ENCODE assay signal across 7 mouse cellular contexts in the genomic region with DNA sequence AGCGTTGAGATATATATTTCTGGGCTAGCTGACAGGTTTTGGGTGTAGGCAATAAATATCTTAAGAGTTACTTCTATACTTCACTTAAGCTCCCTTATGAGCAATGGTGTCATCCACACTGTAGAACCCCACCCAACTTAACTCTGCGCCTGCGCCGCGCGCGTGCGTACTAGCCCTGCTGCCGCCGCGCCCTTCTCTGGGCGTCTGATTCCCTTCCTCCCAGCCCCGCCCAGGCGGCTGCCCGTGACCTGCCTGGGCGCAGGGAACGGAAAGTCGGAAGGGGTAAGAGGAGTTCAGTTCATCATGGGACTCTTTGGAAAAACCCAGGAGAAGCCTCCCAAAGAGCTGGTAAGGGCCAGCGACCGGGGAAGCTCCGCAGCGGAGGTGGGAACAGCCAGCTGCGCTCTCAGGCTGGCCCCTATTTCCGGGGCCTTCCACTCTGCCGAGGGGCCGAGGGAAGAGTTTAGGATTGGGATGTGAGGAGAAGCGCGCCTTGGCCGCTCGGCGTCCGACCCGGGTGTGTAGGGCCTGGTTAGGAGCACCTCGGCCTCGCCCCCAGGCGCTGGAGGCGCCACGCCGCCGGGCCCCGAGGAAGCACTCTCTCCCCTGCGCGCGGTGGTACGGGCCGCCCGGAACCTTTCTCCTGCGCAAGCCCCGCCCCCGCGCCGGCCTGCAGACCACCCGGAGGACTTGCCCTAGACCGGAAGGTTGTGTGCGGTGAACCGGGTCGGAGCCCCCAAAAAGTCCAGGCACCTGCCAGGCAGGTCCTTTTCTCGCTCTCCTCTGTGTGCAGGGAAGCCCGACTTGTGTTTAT. TPM values are rescaled to one million over a fixed set of nuclear protein-coding genes. Genes with fewer than 3 reads are reported as not detected.
A peak's percentile ranks its signal among the peaks of the same experiment; 100 is the strongest.
DNase-seq lines count a peak whose midpoint lies in the region; ATAC-seq and TF ChIP-seq lines count a peak whose summit lies in the region.

TSS of gene Chmp3 (plus strand) at position 112 of the 814 bp plus-strand sequence.

- peak within 1 kb of the TSS; percentile 99 for H3K27ac ChIP-seq in intestine, postnatal 0 days (ENCODE audit: low read depth, low read length)
- peak within 1 kb of the TSS; percentile 96 for H3K27ac ChIP-seq in midbrain, embryonic 12.5 days (replicated peaks)
- H3K27ac ChIP-seq in small intestine, adult 2 months (ENCODE audit: insufficient read depth, low read depth, low read length), result peak within 1 kb of the TSS; percentile 98

- H3K36me3 ChIP-seq in intestine, postnatal 0 days (ENCODE audit: control insufficient read depth, insufficient read depth), result no peaks in the 10 kb centered on the region
- no peaks in the 10 kb centered on the region for H3K36me3 ChIP-seq in midbrain, embryonic 12.5 days
- H3K36me3 ChIP-seq in small intestine, adult 2 months (ENCODE audit: control insufficient read depth, insufficient read depth, low read length), result no peaks in the 10 kb centered on the region; the same call in 1 of the 2 replicates

- under 1% methylated on average over 59 of the region's 59 CpGs for WGBS in intestine, postnatal 0 days
- WGBS in midbrain, embryonic 12.5 days, result under 1% methylated on average over 59 of the region's 59 CpGs
- under 1% methylated on average over 59 of the region's 59 CpGs for WGBS in small intestine, adult 2 months

- DNase-seq in adrenal gland, adult 8-10 months, result peak; percentile 95
- peak; percentile 95 for DNase-seq in embryo, embryonic 9.5 days (ENCODE audit: extremely low spot score)
- no peak for DNase-seq in gonadal fat pad, adult 2 months (ENCODE audit: low read depth)
- DNase-seq in left cerebral cortex, postnatal 4 days, result peak; percentile 95

- TF ChIP-seq CTCF in intestine, postnatal 0 days (IDR thresholded peaks at IDR 0.05; ENCODE audit: low read depth), result no peak
- no peak for TF ChIP-seq CTCF in small intestine, adult 2 months (IDR thresholded peaks at IDR 0.05; ENCODE audit: extremely low read depth, insufficient read length, insufficient replicate concordance, low read depth, low read length)

- intact Hi-C loops in left cerebral cortex, postnatal 4 days (cut with DNase I), result no loop called here

- no peaks in the 10 kb centered on the region for H3K27me3 ChIP-seq in intestine, postnatal 0 days (replicated peaks; ENCODE audit: control insufficient read depth, insufficient read depth, low read length)
- H3K27me3 ChIP-seq in midbrain, embryonic 12.5 days, result no peaks in the 10 kb centered on the region
- no peaks in the 10 kb centered on the region for H3K27me3 ChIP-seq in small intestine, adult 2 months (ENCODE audit: control insufficient read depth, insufficient read depth, low read length)

- H3K4me1 ChIP-seq in intestine, postnatal 0 days (replicated peaks; ENCODE audit: control insufficient read depth, insufficient read depth, low read length), result 0 out of 2 replicates have a peak, but pooled peaks cover 3% of the 10 kb centered on the region
- H3K4me1 ChIP-seq in midbrain, embryonic 12.5 days, result peaks cover 3% of the 10 kb centered on the region
- peaks cover 6% of the 10 kb centered on the region for H3K4me1 ChIP-seq in small intestine, adult 2 months (ENCODE audit: control insufficient read depth, insufficient read depth, insufficient read length, low read length)

- H3K4me2 ChIP-seq in intestine, postnatal 0 days (replicated peaks; ENCODE audit: low read depth), result peak within 1 kb of the TSS; percentile 63
- peak within 1 kb of the TSS; percentile 65 for H3K4me2 ChIP-seq in midbrain, embryonic 12.5 days (replicated peaks)

- no peaks in the 10 kb centered on the region for H3K9me3 ChIP-seq in intestine, postnatal 0 days (ENCODE audit: control insufficient read depth)
- H3K9me3 ChIP-seq in midbrain, embryonic 12.5 days, result no peaks in the 10 kb centered on the region

- H3K4me3 ChIP-seq in intestine, postnatal 0 days (ENCODE audit: low read depth, low read length), result peak within 1 kb of the TSS; percentile 72
- H3K4me3 ChIP-seq in midbrain, embryonic 12.5 days, result peak within 1 kb of the TSS; percentile 61
- H3K4me3 ChIP-seq in small intestine, adult 2 months (ENCODE audit: low read depth, low read length), result peak within 1 kb of the TSS; percentile 98

- ATAC-seq in intestine, postnatal 0 days, result peak; percentile 97
- peak; percentile 97 for ATAC-seq in midbrain, embryonic 12.5 days (ENCODE audit: low FRiP score, low read depth)

- peak within 1 kb of the TSS; percentile 92 for H3K9ac ChIP-seq in intestine, postnatal 0 days (ENCODE audit: low read depth, low read length)
- peak within 1 kb of the TSS; percentile 88 for H3K9ac ChIP-seq in midbrain, embryonic 12.5 days (replicated peaks)

- peak; percentile 74 for TF ChIP-seq POLR2A in small intestine, adult 2 months (IDR thresholded peaks at IDR 0.05; ENCODE audit: low read depth, low read length)

RNA-seq across cellular contexts. Expression of gene Chmp3, which starts in this region (rescaled TPM):
- 100 to 1,000 TPM; 115 to 148 (median 141) TPM for total RNA-seq in adrenal gland, adult 8-10 months (2022)
- 53.2 and 54.2 TPM in 2 replicates for polyA plus RNA-seq in gonadal fat pad, adult 2 months (2012; rRNA removed)
- polyA plus RNA-seq in intestine, postnatal 0 days (2015; fragmentation: Nextera tagmentation; extraction: Ambion mirVana), result 109 and 111 TPM in 2 replicates
- 10 to 100 TPM; 78.0 to 83.9 TPM for total RNA-seq in left cerebral cortex, postnatal 4 days (2021)
- polyA plus RNA-seq in midbrain, embryonic 12.5 days (2016; fragmentation: Nextera tagmentation; extraction: Ambion mirVana), result 47.4 and 52.9 TPM in 2 replicates
- polyA plus RNA-seq in small intestine, adult 2 months (2012; rRNA removed), result 11.7 and 19.6 TPM in 2 replicates
